Mouse (Mus musculus): Measurements from ENCODE around the gene Nxph1.

DNA sequence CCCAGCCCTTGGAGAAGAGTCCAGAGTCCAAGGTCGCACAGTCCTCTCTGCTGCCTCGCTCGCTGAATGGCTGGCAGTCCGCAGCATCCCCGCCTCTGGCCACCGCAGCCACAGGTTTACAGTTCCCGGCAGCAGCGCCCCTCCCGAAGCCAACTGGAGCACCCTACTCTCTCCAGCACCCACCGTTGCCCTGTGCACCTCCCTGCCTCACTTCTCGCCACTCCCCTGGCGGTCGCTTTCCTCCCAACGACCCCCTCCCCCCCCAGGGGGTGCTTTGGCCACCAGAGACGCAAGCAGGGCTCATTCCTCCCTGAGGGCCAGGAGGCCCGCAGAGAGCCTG lies at the start of gene Nxph1:
- no peak for TF ChIP-seq CTCF (IDR thresholded peaks at IDR 0.05; ENCODE audit: extremely low read depth, insufficient read length, insufficient replicate concordance, low read depth, low read length)
- TF ChIP-seq POLR2A (IDR thresholded peaks at IDR 0.05; ENCODE audit: low read depth, low read length) = no peak

Data from small intestine, adult 2 months (tissue).